Mouse (Mus musculus) hindbrain, postnatal 0 days (tissue): Measurements from ENCODE around the gene Arih1. TPM values are rescaled to one million over a fixed set of nuclear protein-coding genes. Genes with fewer than 3 reads are reported as not detected.
A peak's percentile ranks its signal among the peaks of the same experiment; 100 is the strongest.

Experiments used
- ATAC-seq: fragments of 200-750 bp; cut with Nextera tagmentation; 2 replicates; pipeline ENCODE4 v1.8.0; 2017; ENCODE audit warnings: mild to moderate bottlenecking, moderate TSS enrichment, moderate library complexity
- DNase-seq: peaks from one replicate; pipeline ENCODE4 v3.0.0-alpha.2; 2015; ENCODE audit warnings: low spot score
- H3K27ac ChIP-seq: fragments of 300-500 bp; sonication (generic); 2 replicates; pipeline ENCODE4 v1.5.1; 2014; ENCODE audit warnings: mild to moderate bottlenecking
- H3K27me3 ChIP-seq: fragments of 300-500 bp; sonication (generic); 2 replicates; pipeline ENCODE4 v1.6.1; 2014; ENCODE audit warnings: low read length, mixed read lengths; ENCODE audit not compliant: insufficient read depth
- H3K36me3 ChIP-seq: fragments of 300-500 bp; sonication (generic); 2 replicates; pipeline ENCODE4 v1.6.1; 2014; ENCODE audit warnings: low read length, mixed read lengths; ENCODE audit not compliant: insufficient read depth
- H3K4me1 ChIP-seq: fragments of 300-500 bp; sonication (generic); 2 replicates; pipeline ENCODE4 v1.6.1; 2014; ENCODE audit warnings: antibody characterized with exemption, low read length, mixed read lengths; ENCODE audit not compliant: insufficient read depth
- H3K4me2 ChIP-seq: fragments of 300-500 bp; sonication (generic); 2 replicates; pipeline ENCODE4 v1.6.1; 2014; ENCODE audit warnings: low read depth, mild to moderate bottlenecking, low read length, moderate library complexity, mixed read lengths
- H3K4me3 ChIP-seq: fragments of 300-500 bp; sonication (generic); 2 replicates; pipeline ENCODE4 v1.5.1; 2014; ENCODE audit warnings: low read length
- H3K9ac ChIP-seq: fragments of 300-500 bp; sonication (generic); replicated peaks from 2 replicates; pipeline ENCODE4 v1.6.1; 2014; ENCODE audit warnings: mild to moderate bottlenecking, low read length, moderate library complexity, mixed read lengths
- H3K9me3 ChIP-seq: fragments of 300-500 bp; sonication (generic); 2 replicates; pipeline ENCODE4 v1.6.1; 2016; ENCODE audit warnings: low read length, mixed read lengths
- CTCF ChIP-seq: IDR thresholded peaks from 2 replicates; pipeline ENCODE4 v1.5.1; 2016; ENCODE audit warnings: antibody characterized with exemption, control low read depth, low read depth
- whole genome bisulfite sequencing: fragments of 180-500 bp; shearing (Covaris S2); extraction: QIAGEN DNeasy Blood & Tissue Kit; methylation state at CpG from one replicate; pipeline ENCODE4 v1.1.7; 2014; 5-methylcytosine and 5-hydroxymethylcytosine counted together
- polyA plus RNA-seq: library from polyadenylated mRNA; unstranded; fragments of >200 nt; fragmentation: Nextera tagmentation; extraction: Ambion mirVana; gene quantifications from 2 replicates; pipeline ENCODE4 v1.2.1, GENCODE M21; 2015
- total RNA-seq: library from RNA; depleted of rRNA; stranded (reverse); fragments of >200 nt; gene quantifications from 2 replicates; pipeline ENCODE4 v1.2.3, GENCODE M21; 2014

Gene Arih1
- total and polyA plus RNA-seq, 2 experiments from 2014 or later = 7.4 to 40.3 TPM

- Histone ChIP-seq H3K9me3 (no peaks in the 10 kb centered on the region), H3K4me2 (no peak overlapping the region), H3K9ac (no peak overlapping the region), H3K27ac (no peak overlapping the region), H3K36me3 (no peaks in the 10 kb centered on the region), H3K4me1 (no peaks in the 10 kb centered on the region), H3K4me3 (no peak overlapping the region), H3K27me3 (no peaks in the 10 kb centered on the region)
- ATAC-seq (no peak), DNase-seq (no peak)
- 69% methylated on average over 4 of the region's 4 CpGs for WGBS
- TF ChIP-seq CTCF = no peak
Observed at GRCm38 (mm10) chr9:59522906-59523305, 36.5 kb upstream of the Arih1 start.

- Histone ChIP-seq H3K9ac (no peak overlapping the region), H3K27me3 (no peaks in the 10 kb centered on the region), H3K9me3 (no peaks in the 10 kb centered on the region), H3K4me3 (no peak overlapping the region), H3K27ac (no peak overlapping the region), H3K4me2 (no peak overlapping the region), H3K4me1 (no peaks in the 10 kb centered on the region), H3K36me3 (no peaks in the 10 kb centered on the region)
- ATAC-seq (no peak), DNase-seq (no peak)
- WGBS = 85% methylated on average over 2 of the region's 2 CpGs
- no peak for TF ChIP-seq CTCF
Observed at GRCm38 (mm10) chr9:59519396-59519795, 33.0 kb upstream of the Arih1 start.

GRCm38 (mm10) chr9:59518976-59519375 is 32.6 kb upstream of the Arih1 start:
- WGBS = 62% methylated on average over 5 of the region's 5 CpGs
- Histone ChIP-seq H3K9ac (no peak overlapping the region), H3K27me3 (no peaks in the 10 kb centered on the region), H3K4me1 (no peaks in the 10 kb centered on the region), H3K27ac (no peak overlapping the region), H3K9me3 (no peaks in the 10 kb centered on the region), H3K4me2 (no peak overlapping the region), H3K4me3 (no peak overlapping the region), H3K36me3 (no peaks in the 10 kb centered on the region)
- no peak for ATAC-seq
- DNase-seq = peak; percentile 31
- no peak for TF ChIP-seq CTCF

GRCm38 (mm10) chr9:59517127-59517526 is 30.7 kb upstream of the Arih1 start:
- Histone ChIP-seq H3K27me3 (no peaks in the 10 kb centered on the region), H3K4me1 (no peaks in the 10 kb centered on the region), H3K9me3 (no peaks in the 10 kb centered on the region), H3K36me3 (no peaks in the 10 kb centered on the region), H3K27ac (no peak overlapping the region), H3K9ac (no peak overlapping the region), H3K4me3 (no peak overlapping the region), H3K4me2 (no peak overlapping the region)
- TF ChIP-seq CTCF = peak; percentile 35
- ATAC-seq (no peak), DNase-seq (no peak)
- 52% methylated on average over 7 of the region's 7 CpGs for WGBS

GRCm38 (mm10) chr9:59515069-59515468 is 28.7 kb upstream of the Arih1 start:
- DNase-seq (no peak), ATAC-seq (no peak)
- Histone ChIP-seq H3K36me3 (no peaks in the 10 kb centered on the region), H3K9ac (no peak overlapping the region), H3K9me3 (no peaks in the 10 kb centered on the region), H3K27me3 (no peaks in the 10 kb centered on the region), H3K4me1 (no peaks in the 10 kb centered on the region), H3K4me3 (no peak overlapping the region), H3K27ac (no peak overlapping the region), H3K4me2 (no peak overlapping the region)
- no peak for TF ChIP-seq CTCF
- WGBS = 81% methylated on average over 3 of the region's 3 CpGs

- ATAC-seq (no peak), DNase-seq (no peak)
- Histone ChIP-seq H3K36me3 (no peaks in the 10 kb centered on the region), H3K9ac (no peak overlapping the region), H3K9me3 (no peaks in the 10 kb centered on the region), H3K4me1 (no peaks in the 10 kb centered on the region), H3K27ac (no peak overlapping the region), H3K4me2 (no peak overlapping the region), H3K27me3 (no peaks in the 10 kb centered on the region), H3K4me3 (no peak overlapping the region)
- no peak for TF ChIP-seq CTCF
- 61% methylated on average over 4 of the region's 4 CpGs for WGBS
Observed at GRCm38 (mm10) chr9:59512381-59512780, 26.0 kb upstream of the Arih1 start.

- Histone ChIP-seq H3K27me3 (no peaks in the 10 kb centered on the region), H3K9ac (no peak overlapping the region), H3K4me1 (no peaks in the 10 kb centered on the region), H3K4me3 (no peak overlapping the region), H3K9me3 (no peaks in the 10 kb centered on the region), H3K27ac (no peak overlapping the region), H3K4me2 (no peak overlapping the region), H3K36me3 (no peaks in the 10 kb centered on the region)
- no peak for ATAC-seq
- WGBS = 55% methylated on average over 1 of the region's 1 CpGs
- no peak for DNase-seq
- TF ChIP-seq CTCF = no peak
Observed at GRCm38 (mm10) chr9:59508146-59508545, 21.7 kb upstream of the Arih1 start.
